Mouse (Mus musculus): ENCODE results near the gene Cemip.
A peak's percentile ranks its signal among the peaks of the same experiment; 100 is the strongest.
"Not testable (repeated sequence)": the region's sequence is repeated elsewhere in the genome, so short reads cannot be mapped to it uniquely, and the experiment has no call there.

Gene Cemip

GRCm38 (mm10) chr7:83951327-83951726 lies 135.0 kb downstream of the Cemip start:
- no peak for DNase-seq

DNA sequence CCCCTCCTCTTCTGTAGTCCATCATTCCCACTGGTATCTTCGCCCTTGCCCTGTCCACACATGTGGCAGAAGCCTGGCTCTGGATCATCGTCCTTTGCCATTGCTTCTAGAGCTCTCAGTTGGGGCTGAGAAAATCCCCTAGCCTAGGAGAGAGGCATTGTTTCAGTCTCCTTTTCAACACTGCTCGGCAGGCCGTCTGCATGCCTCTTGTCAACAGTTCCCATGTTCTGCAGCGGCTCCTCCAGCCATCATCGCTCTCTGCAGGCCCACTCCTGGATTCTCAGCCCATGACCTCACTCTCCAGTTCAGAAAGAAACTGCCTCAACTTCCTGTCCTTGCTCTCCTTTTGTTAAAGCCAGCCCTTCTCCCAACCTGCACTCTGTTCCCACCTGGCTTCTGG lies 136.6 kb downstream of the Cemip start:
- no peak for DNase-seq

DNA sequence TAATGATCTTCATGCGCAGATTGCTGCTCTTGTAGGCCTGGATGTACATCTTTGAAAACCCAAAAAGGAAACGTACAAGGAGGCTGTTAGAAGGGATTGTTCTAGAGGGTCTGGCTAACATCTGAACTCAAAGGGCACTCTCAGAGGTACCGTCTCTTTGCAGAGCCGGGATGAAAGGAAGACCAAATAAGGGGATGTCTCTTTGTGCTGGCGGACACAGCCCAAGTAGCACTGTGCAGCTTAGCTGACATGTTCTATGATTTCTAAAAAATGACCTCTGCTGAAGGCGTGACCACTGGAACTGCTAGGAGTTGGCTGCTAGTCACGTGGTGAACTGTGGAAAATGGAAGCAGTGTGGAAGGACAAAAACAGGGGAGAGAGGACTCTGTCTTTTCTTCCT lies 137.6 kb downstream of the Cemip start:
- DNase-seq = no peak

DNA sequence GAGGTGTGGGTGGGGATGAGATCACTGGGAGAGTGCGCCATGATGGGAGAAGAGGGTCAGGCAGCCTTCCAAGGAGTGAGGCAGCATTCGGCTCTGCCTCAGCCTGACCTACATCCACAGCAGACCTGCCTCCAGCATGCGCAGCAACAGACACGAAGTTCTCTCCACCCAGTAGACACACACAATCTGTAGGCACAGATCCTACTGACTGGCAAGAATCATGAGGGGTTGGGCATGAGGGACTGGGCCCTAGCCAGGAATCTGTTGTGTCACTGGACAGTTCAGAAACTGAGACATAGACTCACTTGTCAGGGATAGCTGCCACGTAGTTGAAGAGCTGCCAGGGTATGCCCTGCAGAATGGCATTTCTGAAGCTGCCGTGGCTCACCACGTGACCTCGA lies 144.6 kb downstream of the Cemip start:
- no peak for DNase-seq

DNA sequence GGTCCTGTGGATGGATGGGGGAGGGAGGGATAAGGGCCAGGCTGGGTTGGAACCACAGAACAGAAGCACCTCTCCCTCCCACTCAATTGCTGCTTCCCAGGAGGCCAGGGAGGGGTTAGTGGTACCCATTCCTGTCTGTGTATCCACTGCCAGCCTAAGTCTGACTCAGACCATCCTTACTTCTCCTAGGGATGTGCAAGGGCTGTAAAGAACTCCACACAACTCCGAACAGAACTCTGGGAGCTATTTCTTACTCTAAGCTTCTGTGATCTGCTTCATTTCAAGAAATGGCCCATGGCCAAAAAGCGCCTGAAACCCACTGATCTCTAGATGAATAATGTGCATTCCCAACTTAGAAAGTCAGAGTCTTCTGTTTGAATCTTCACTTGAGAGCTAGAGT lies 146.2 kb downstream of the Cemip start:
- DNase-seq = no peak

GRCm38 (mm10) chr7:83939017-83939721 lies 147.1 kb downstream of the Cemip start:
- no peak for DNase-seq

DNA sequence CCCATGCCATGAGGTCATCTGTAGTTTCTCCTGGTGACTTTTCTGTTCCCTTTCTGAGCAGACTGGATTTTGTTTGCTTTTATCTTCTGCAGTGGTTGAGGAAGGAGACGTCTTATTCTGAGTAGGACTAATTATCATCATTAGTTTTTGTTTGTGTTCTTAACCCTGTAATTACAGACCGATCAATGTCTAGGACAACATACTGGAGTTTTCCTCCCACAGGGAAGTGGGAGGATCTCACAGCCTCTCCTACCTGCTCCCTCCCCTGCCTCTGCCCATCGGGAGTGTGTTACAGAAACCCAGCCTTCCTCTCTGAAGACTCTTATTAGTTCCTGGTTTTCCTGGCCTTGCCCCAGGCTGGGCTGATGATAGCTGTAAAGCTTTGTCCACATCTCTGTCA lies 164.7 kb downstream of the Cemip start:
- no peak for DNase-seq

- DNase-seq = no peak
Measured at GRCm38 (mm10) chr7:83920241-83920640, 166.1 kb downstream of the Cemip start.

DNA sequence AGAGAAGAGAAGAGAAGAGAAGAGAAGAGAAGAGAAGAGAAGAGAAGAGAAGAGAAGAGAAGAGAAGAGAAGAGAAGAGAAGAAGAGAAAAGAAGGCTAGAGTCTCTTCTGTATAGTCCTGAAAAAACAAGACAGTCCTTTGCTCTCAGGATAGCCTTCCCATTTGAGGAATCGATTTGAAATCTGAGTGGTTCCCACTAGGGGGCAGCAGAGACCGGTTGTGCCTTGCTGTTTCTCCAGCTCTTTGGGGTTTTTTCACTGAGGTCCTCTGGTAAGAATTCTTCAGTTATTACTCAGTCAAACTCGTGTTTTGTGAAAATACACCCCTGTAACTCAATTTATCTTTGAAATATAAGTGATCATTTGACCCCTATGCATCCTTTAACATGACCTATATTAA lies 171.7 kb downstream of the Cemip start:
- peak; percentile 28 to 35 for DNase-seq

- no peak for DNase-seq
Measured at GRCm38 (mm10) chr7:83913995-83914394, 172.3 kb downstream of the Cemip start.

- DNase-seq = no peak
Measured at GRCm38 (mm10) chr7:83913405-83913932, 172.8 kb downstream of the Cemip start.

- DNase-seq = peak in 1 of 2 experiments; percentile 26
Measured at GRCm38 (mm10) chr7:83911909-83912308, 174.4 kb downstream of the Cemip start.

- DNase-seq = no peak
Measured at GRCm38 (mm10) chr7:83904831-83905230, 181.5 kb downstream of the Cemip start.

DNA sequence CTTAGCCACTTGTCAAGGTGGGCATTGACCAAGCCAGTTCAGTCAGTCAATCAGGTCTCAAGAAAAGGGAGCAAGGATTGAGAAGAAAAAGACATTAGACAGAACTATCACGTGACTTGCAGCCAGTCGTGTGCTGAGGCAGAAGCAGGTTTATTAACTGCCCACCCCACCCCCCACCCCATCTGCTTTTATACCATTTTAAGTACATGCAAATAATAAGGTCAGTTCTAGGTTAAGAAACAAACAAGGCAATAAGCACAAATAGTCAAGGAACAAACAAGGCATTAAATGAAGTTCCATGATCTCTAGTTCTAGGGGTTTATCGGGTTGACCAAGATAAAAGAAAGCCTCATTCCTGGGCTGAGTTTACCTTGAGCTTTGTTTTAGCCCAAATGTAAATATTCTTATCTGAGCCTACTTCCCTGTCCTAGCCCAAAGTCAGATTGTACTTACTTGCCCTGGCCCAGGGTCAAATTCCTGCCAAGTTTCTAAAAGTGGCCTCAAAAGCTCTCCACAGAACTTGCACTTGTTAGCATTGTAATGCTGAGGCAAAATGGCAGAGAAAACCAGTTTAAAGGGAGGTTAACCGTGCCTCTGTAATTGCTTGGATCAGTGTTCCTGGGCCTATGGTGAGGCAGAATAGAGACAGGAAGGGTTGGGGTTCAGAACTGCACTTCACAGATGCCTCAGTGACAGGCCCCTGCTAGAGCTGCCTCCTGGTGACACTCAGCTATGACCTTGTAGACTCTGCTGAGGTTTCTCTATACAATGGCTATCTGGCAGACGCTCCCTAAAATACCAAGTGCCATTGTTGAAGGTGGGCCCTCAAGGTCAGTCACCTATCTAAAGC lies 183.8 kb downstream of the Cemip start:
- no peak for DNase-seq

DNA sequence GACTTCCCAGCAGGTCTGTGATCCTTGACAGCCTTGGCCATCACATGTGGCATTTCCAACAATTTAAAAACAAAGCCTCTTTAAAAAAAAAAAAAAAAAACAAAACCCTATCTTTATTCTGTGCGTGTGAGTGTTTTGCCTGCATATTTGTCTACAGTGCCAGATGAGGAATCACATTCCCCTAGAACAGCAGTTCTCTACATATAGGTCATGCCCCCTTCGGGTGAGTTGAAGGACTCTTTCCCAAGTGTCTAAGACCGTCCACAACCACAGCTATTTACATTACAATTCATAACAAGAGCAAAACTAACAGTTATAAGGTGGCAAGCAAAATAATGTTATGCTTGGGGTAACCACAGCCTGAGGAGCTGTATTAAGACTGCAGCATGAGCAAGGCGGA lies 184.9 kb downstream of the Cemip start:
- DNase-seq = no peak

DNA sequence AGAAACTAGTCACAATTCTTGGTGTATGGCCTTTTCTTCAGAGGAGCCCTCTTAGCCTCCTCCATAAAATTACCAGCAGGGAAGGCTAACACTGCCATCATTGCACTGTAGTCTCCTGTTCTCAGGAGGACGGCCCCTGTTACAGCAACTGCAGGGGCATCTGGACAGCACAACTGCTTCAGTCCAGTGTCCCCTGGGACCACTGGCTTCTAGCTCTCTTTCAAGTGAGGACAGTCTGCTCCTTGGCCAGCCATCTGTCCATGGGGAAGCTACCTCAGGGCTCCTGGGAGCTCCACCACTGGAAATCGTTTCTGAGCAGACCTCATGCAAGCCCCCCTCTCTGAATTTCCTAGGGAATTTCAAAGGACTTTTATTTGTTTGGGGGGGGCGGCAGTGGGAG lies 185.8 kb downstream of the Cemip start:
- no peak for DNase-seq

DNA sequence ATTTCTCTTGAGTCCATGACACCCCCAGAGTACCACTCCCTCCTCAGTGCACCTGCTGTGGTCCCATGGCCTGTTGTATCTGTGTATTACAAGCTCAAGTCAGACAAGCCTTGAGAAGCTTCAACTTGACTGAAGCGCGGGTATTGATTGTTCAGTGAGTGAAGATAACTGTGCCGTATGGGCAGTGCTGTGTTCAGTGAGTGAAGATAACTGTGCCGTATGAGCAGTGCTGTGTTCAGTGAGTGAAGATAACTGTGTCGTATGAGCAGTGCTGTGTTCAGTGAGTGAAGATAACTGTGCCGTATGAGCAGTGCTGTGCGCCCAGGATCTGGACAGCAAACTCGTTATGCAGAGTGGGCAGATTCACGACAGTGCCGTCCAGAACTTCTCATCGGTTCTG lies 188.0 kb downstream of the Cemip start:
- no peak for DNase-seq

GRCm38 (mm10) chr7:83896077-83896740 lies 190.1 kb downstream of the Cemip start:
- DNase-seq = no peak

DNA sequence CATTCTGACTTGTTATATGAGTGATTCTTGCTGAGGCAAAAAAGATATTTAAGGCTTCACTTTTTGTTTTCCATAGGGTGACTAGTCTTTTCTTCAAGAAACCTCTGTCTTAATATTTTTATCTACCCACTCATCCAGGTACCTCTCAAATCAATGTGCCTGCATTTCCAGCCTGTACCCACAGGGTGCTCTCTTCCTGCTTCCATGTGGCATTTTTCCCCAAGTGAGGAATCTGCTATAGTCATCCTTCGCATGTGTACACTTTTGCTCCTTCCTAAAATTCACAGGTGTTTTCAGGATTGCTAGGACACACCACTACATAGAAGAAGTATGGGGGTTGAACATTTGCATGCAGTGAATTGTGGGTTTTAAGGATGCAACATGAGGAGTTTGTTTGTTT lies 192.0 kb downstream of the Cemip start:
- no peak for DNase-seq

DNA sequence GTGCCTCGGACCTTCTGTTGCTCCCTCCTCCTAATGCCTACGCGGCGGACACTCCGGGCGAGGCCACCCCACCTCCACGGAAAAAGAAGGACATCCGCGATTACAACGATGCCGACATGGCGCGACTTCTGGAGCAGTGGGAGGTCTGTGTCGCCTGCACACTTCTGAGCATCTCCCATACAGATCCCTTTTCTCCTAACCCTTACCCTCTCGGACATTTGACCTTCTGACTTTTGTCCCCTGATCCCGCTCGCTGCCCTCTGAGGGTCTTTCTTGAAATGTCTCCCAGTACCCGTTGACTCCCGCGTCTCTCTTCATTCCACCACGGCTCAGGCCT lies 194.0 kb downstream of the Cemip start:
- no peak for DNase-seq

- peak; percentile 99 for DNase-seq
Measured at GRCm38 (mm10) chr7:83891433-83892332, 194.6 kb downstream of the Cemip start.

GRCm38 (mm10) chr7:83889946-83890345 lies 196.4 kb downstream of the Cemip start:
- not testable (repeated sequence) for DNase-seq

GRCm38 (mm10) chr7:83889383-83889782 lies 196.9 kb downstream of the Cemip start:
- DNase-seq = no peak
